Mouse (Mus musculus): ENCODE data around the gene Dcaf5. TPM values are rescaled to one million over a fixed set of nuclear protein-coding genes. Genes with fewer than 3 reads are reported as not detected.
"Not testable (repeated sequence)": the region's sequence is repeated elsewhere in the genome, so short reads cannot be mapped to it uniquely, and the experiment has no call there.

Dcaf5 gene
- 44.5 and 45.2 TPM in 2 replicates for polyA plus RNA-seq (2012; rRNA removed)

GRCm38 (mm10) chr12:80436336-80436976 is at the start of gene Dcaf5:
Gene Dcaf5 (minus strand): TSS chr12:80436601.
- peak in 1 of 2 experiments; percentile 80 for DNase-seq (ENCODE audit: extremely low spot score in 1 of 2, low spot score in 1 of 2)

- DNase-seq (ENCODE audit: extremely low spot score in 1 of 2, low spot score in 1 of 2): no peak
These were observed 47.0 kb upstream of the Dcaf5 start for GRCm38 (mm10) chr12:80483397-80483796.

- no peak for DNase-seq (ENCODE audit: extremely low spot score in 1 of 2, low spot score in 1 of 2)
These were observed 43.6 kb upstream of the Dcaf5 start for GRCm38 (mm10) chr12:80479986-80480385.

- no peak for DNase-seq (ENCODE audit: extremely low spot score in 1 of 2, low spot score in 1 of 2)
These were observed 37.3 kb upstream of the Dcaf5 start for GRCm38 (mm10) chr12:80473731-80474130.

GRCm38 (mm10) chr12:80471926-80472325 is 35.5 kb upstream of the Dcaf5 start:
- DNase-seq (ENCODE audit: extremely low spot score in 1 of 2, low spot score in 1 of 2): no peak

- no peak for DNase-seq (ENCODE audit: extremely low spot score in 1 of 2, low spot score in 1 of 2)
These were observed 33.8 kb upstream of the Dcaf5 start for GRCm38 (mm10) chr12:80470206-80470605.

GRCm38 (mm10) chr12:80463666-80464269 is 27.4 kb upstream of the Dcaf5 start:
- no peak for DNase-seq (ENCODE audit: extremely low spot score in 1 of 2, low spot score in 1 of 2)

GRCm38 (mm10) chr12:80462942-80463651 is 26.7 kb upstream of the Dcaf5 start, which contains the start of gene Exd2:
Gene Exd2 (plus strand): TSS chr12:80463095.
- DNase-seq (ENCODE audit: extremely low spot score in 1 of 2, low spot score in 1 of 2): peak; percentile 85 to 94

- not testable (repeated sequence) for DNase-seq (ENCODE audit: extremely low spot score in 1 of 2, low spot score in 1 of 2)
These were observed 26.0 kb upstream of the Dcaf5 start for GRCm38 (mm10) chr12:80462292-80462896.

- DNase-seq (ENCODE audit: extremely low spot score in 1 of 2, low spot score in 1 of 2): no peak
These were observed 21.6 kb upstream of the Dcaf5 start for GRCm38 (mm10) chr12:80458033-80458432.

GRCm38 (mm10) chr12:80453506-80453905 is 17.1 kb upstream of the Dcaf5 start:
- DNase-seq (ENCODE audit: extremely low spot score in 1 of 2, low spot score in 1 of 2): no peak

- DNase-seq (ENCODE audit: extremely low spot score in 1 of 2, low spot score in 1 of 2): no peak
These were observed 8.2 kb upstream of the Dcaf5 start for GRCm38 (mm10) chr12:80444525-80445109.

- no peak for DNase-seq (ENCODE audit: extremely low spot score in 1 of 2, low spot score in 1 of 2)
These were observed 4.6 kb upstream of the Dcaf5 start for GRCm38 (mm10) chr12:80440957-80441356.

GRCm38 (mm10) chr12:80437051-80437675 is 762 bp upstream of the Dcaf5 start:
- DNase-seq (ENCODE audit: extremely low spot score in 1 of 2, low spot score in 1 of 2): no peak

- DNase-seq (ENCODE audit: extremely low spot score in 1 of 2, low spot score in 1 of 2): no peak
These were observed 514 bp downstream of the Dcaf5 start for GRCm38 (mm10) chr12:80435887-80436286.

- peak in 1 of 2 experiments; percentile 65 for DNase-seq (ENCODE audit: extremely low spot score in 1 of 2, low spot score in 1 of 2)
These were observed 1.3 kb downstream of the Dcaf5 start for GRCm38 (mm10) chr12:80434961-80435691.

GRCm38 (mm10) chr12:80434601-80434960 is 1.8 kb downstream of the Dcaf5 start:
- no peak for DNase-seq (ENCODE audit: extremely low spot score in 1 of 2, low spot score in 1 of 2)

- DNase-seq (ENCODE audit: extremely low spot score in 1 of 2, low spot score in 1 of 2): no peak
These were observed 3.1 kb downstream of the Dcaf5 start for GRCm38 (mm10) chr12:80433266-80433665.

- DNase-seq (ENCODE audit: extremely low spot score in 1 of 2, low spot score in 1 of 2): no peak
These were observed 8.7 kb downstream of the Dcaf5 start for GRCm38 (mm10) chr12:80427683-80428082.

GRCm38 (mm10) chr12:80415100-80415499 is 21.3 kb downstream of the Dcaf5 start:
- peak in 1 of 2 experiments; percentile 29 for DNase-seq (ENCODE audit: extremely low spot score in 1 of 2, low spot score in 1 of 2)
